Mouse (Mus musculus) heart, embryonic 11.5 days (tissue): ENCODE measurements around the gene Ptma. TPM values are rescaled to one million over a fixed set of nuclear protein-coding genes. Genes with fewer than 3 reads are reported as not detected.

ENCODE experiments used
- ATAC-seq: fragments of 200-750 bp; cut with Nextera tagmentation; replicated peaks from 2 replicates; pipeline ENCODE4 v1.8.0; 2017; ENCODE audit warnings: moderate library complexity; ENCODE audit not compliant: insufficient number of reproducible peaks, low FRiP score, low TSS enrichment
- H3K27ac ChIP-seq: fragments of 300-500 bp; sonication (generic); 2 replicates; pipeline ENCODE4 v1.5.1; 2014; ENCODE audit warnings: mild to moderate bottlenecking, low read depth, low read length
- H3K27me3 ChIP-seq: fragments of 300-500 bp; sonication (generic); 2 replicates; pipeline ENCODE4 v1.6.1; 2014; ENCODE audit warnings: mild to moderate bottlenecking, low read length, mixed read lengths; ENCODE audit not compliant: control insufficient read depth, insufficient read depth
- H3K36me3 ChIP-seq: fragments of 300-500 bp; sonication (generic); 2 replicates; pipeline ENCODE4 v1.6.1; 2014; ENCODE audit warnings: mild to moderate bottlenecking, low read length, moderate library complexity, mixed read lengths; ENCODE audit not compliant: control insufficient read depth, insufficient read depth
- H3K4me1 ChIP-seq: fragments of 300-500 bp; sonication (generic); 2 replicates; pipeline ENCODE4 v1.6.1; 2014; ENCODE audit warnings: low read length; ENCODE audit not compliant: control insufficient read depth, insufficient read depth
- H3K4me2 ChIP-seq: fragments of 300-500 bp; sonication (generic); 2 replicates; pipeline ENCODE4 v1.6.1; 2014; ENCODE audit warnings: mild to moderate bottlenecking, moderate library complexity
- H3K4me3 ChIP-seq: fragments of 300-500 bp; sonication (generic); 2 replicates; pipeline ENCODE4 v1.5.1; 2014; ENCODE audit warnings: low read depth, low read length
- H3K9ac ChIP-seq: fragments of 300-500 bp; sonication (generic); 2 replicates; pipeline ENCODE4 v1.6.1; 2014; ENCODE audit warnings: mild to moderate bottlenecking, low read depth, low read length, moderate library complexity
- H3K9me3 ChIP-seq: fragments of 300-500 bp; sonication (generic); replicated peaks from 2 replicates; pipeline ENCODE4 v1.6.1; 2016; ENCODE audit warnings: low read length; ENCODE audit not compliant: control insufficient read depth
- WGBS: fragments of 180-500 bp; shearing (Covaris S2); extraction: QIAGEN DNeasy Blood & Tissue Kit; methylation state at CpG from one replicate; pipeline ENCODE4 v1.1.7; 2014; ENCODE audit not compliant: insufficient replicate concordance; 5-methylcytosine and 5-hydroxymethylcytosine counted together
- polyA plus RNA-seq: library from polyadenylated mRNA; unstranded; fragments of >200 nt; fragmentation: Nextera tagmentation; extraction: Ambion mirVana; gene quantifications from 2 replicates; pipeline ENCODE4 v1.2.1, GENCODE M21; 2014

Gene Ptma
- 1,195 and 1,343 TPM in 2 replicates for polyA plus RNA-seq

DNA sequence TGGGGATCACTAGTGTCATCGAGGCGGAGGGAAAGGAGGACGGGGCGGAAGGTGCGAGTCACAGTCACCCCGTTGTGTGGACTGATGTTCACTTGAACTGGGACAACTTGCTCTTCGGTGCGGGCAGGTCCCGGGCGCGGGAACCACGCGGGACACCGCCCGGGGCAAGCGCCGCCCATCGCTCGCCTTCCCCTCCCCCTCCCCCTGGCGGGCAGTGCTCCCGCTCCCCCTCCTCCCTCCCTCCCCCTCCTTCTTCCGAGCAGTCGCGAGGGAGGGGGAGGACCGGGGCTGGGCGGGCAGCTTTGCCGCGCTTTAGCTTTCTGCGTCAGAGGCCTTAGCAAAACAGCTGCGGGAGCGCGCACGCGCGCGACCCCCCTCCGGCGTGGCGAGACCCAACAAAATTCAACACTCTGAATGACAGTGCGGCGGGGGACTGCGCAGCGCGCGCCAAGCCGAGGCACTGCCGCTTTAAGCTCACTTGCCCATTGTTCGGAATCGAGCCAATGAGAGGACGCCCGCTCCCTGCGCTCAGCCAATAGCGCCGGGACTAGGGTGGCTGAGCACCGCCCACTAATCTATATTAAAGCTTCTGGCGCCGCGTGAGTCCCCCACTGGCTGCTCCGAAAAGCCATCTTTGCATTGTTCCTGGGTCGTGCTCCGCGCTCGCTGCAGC, at the start of gene Ptma:
Gene Ptma (plus strand): TSS at position 611 of the 673 bp plus-strand sequence.
- Histone ChIP-seq H3K27ac (peak within 1 kb of the TSS; percentile 99), H3K9ac (peak within 1 kb of the TSS; percentile 100), H3K4me3 (peak within 1 kb of the TSS; percentile 100), H3K4me2 (peak within 1 kb of the TSS; percentile 90), H3K36me3 (peaks cover 6% of the 10 kb centered on the region; the same call in 1 of the 2 replicates), H3K9me3 (no peaks in the 10 kb centered on the region), H3K27me3 (no peaks in the 10 kb centered on the region), H3K4me1 (peaks cover 28% of the 10 kb centered on the region)
- peak; percentile 92 for ATAC-seq
- WGBS, result under 1% methylated on average over 54 of the region's 63 CpGs

DNA sequence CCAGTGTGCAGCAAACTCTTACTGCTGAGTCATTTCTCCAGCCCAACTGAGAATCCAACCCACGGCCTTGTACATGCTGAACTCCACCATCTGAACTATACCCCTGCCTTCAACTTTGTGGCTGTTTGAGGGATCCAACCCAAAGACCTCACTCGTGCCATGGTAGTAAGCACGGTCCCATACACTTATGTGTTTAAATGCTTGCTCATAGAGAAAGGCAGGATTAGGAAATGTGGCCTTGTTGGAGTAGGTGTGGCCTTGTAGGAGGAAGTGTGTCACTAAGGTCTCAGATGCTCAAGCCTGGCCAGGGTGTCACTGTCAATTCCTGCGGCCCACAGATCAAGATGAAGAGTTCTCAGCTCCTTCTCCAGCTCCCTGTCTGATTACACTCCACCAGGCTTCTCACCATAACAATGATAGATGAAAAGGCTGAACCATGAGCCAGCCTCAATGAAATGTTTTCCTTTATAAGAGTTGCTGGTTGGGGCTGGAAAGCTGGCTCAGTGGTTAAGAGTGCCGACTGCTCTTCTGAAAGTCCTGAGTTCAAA, 48.7 kb upstream of the Ptma start:
- H3K27ac ChIP-seq, result no peak overlapping the region
- H3K27me3 ChIP-seq, result no peaks in the 10 kb centered on the region
- no peaks in the 10 kb centered on the region for H3K36me3 ChIP-seq
- H3K4me3 ChIP-seq, result no peak overlapping the region
- no peak overlapping the region for H3K4me2 ChIP-seq
- peaks cover 3% of the 10 kb centered on the region for H3K4me1 ChIP-seq
- 92% methylated on average over 5 of the region's 5 CpGs for WGBS
- no peak overlapping the region for H3K9ac ChIP-seq
- no peaks in the 10 kb centered on the region for H3K9me3 ChIP-seq
- ATAC-seq, result no peak; the same call in 1 of the 2 replicates

DNA sequence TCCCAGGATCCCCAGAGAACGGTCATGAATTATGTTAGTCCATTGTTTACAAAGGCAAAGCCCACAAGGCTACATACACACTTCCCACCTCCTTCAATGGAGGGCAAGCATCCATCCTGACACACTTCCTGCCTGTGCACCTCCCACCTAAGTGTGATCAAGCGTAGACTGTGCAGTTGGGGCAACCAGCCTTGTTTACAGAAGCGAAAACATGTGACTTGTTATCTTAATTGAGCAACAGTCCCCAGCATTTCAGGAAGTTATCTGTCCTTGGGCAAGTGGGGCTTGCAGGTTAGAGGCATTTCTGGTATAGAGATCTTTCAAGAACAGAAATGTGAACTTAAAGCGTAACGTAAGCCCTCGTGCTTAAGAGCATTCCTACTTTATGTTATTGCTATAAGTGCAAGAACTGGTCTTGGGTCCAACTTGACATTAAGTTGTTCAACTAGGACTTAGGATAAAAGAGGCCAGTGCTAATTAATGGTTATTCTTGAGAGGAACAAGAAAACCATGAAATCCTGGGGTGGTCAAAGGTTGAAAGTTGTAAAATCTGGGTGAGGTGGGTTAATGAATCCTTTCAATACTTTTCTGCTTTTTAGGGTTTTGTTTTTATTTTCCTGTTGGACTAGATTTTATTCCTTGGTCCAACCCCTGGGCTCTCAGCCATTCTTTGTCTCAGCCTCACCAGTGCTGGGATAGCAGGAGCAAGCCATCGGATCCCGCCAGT, 47.3 kb upstream of the Ptma start:
- no peaks in the 10 kb centered on the region for H3K4me1 ChIP-seq
- peak; percentile 84 for ATAC-seq
- no peak overlapping the region; the same call in 1 of the 2 replicates for H3K27ac ChIP-seq
- 65% methylated on average over 8 of the region's 8 CpGs for whole genome bisulfite sequencing
- no peaks in the 10 kb centered on the region for H3K27me3 ChIP-seq
- no peak overlapping the region for H3K9ac ChIP-seq
- no peak overlapping the region for H3K4me2 ChIP-seq
- H3K4me3 ChIP-seq, result no peak overlapping the region
- H3K9me3 ChIP-seq, result no peaks in the 10 kb centered on the region
- no peaks in the 10 kb centered on the region for H3K36me3 ChIP-seq

- H3K4me2 ChIP-seq, result no peak overlapping the region
- ATAC-seq, result no peak
- no peak overlapping the region for H3K27ac ChIP-seq
- H3K36me3 ChIP-seq, result no peaks in the 10 kb centered on the region
- 82% methylated on average over 6 of the region's 6 CpGs for WGBS
- H3K9me3 ChIP-seq, result no peaks in the 10 kb centered on the region
- no peaks in the 10 kb centered on the region for H3K4me1 ChIP-seq
- H3K4me3 ChIP-seq, result no peak overlapping the region
- no peak overlapping the region for H3K9ac ChIP-seq
- H3K27me3 ChIP-seq, result no peaks in the 10 kb centered on the region
Measured at GRCm38 (mm10) chr1:86480288-86480687, 46.2 kb upstream of the Ptma start.

- no peak overlapping the region for H3K9ac ChIP-seq
- no peaks in the 10 kb centered on the region for H3K27me3 ChIP-seq
- no peak overlapping the region for H3K4me2 ChIP-seq
- 82% methylated on average over 8 of the region's 8 CpGs for WGBS
- no peaks in the 10 kb centered on the region for H3K9me3 ChIP-seq
- ATAC-seq, result no peak
- no peaks in the 10 kb centered on the region for H3K36me3 ChIP-seq
- no peaks in the 10 kb centered on the region for H3K4me1 ChIP-seq
- no peak overlapping the region for H3K4me3 ChIP-seq
- no peak overlapping the region for H3K27ac ChIP-seq
Measured at GRCm38 (mm10) chr1:86480735-86481447, 45.6 kb upstream of the Ptma start.

DNA sequence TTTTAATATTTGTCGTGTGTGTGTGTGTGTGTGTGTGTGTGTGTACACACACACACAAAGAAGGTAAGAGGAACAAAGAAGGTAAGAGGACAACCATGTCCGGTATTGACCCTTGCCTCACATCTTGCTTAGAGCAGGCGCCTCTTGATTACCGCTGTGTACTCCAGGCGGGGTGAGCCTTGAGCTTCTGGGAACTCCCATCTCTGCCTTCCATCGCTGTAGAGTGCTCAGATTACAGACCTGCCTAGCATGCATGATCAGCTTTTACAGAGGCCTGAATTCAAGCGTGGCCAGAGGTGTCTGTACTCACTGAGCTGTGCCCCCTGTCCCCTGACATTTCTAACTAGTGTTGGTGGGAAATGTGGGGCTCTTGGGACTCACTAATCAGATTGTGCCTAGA, 45.1 kb upstream of the Ptma start:
- 69% methylated on average over 7 of the region's 7 CpGs for WGBS
- no peaks in the 10 kb centered on the region for H3K27me3 ChIP-seq
- H3K27ac ChIP-seq, result no peak overlapping the region
- no peaks in the 10 kb centered on the region for H3K4me1 ChIP-seq
- H3K4me3 ChIP-seq, result no peak overlapping the region
- no peak for ATAC-seq
- no peak overlapping the region for H3K4me2 ChIP-seq
- H3K9me3 ChIP-seq, result no peaks in the 10 kb centered on the region
- H3K9ac ChIP-seq, result no peak overlapping the region
- H3K36me3 ChIP-seq, result no peaks in the 10 kb centered on the region

GRCm38 (mm10) chr1:86482288-86482687, 44.2 kb upstream of the Ptma start:
- H3K27ac ChIP-seq, result no peak overlapping the region
- WGBS, result 84% methylated on average over 11 of the region's 11 CpGs
- no peak overlapping the region for H3K4me2 ChIP-seq
- H3K9me3 ChIP-seq, result no peaks in the 10 kb centered on the region
- H3K36me3 ChIP-seq, result no peaks in the 10 kb centered on the region
- ATAC-seq, result no peak
- H3K27me3 ChIP-seq, result no peaks in the 10 kb centered on the region
- no peaks in the 10 kb centered on the region for H3K4me1 ChIP-seq
- H3K4me3 ChIP-seq, result no peak overlapping the region
- no peak overlapping the region for H3K9ac ChIP-seq

DNA sequence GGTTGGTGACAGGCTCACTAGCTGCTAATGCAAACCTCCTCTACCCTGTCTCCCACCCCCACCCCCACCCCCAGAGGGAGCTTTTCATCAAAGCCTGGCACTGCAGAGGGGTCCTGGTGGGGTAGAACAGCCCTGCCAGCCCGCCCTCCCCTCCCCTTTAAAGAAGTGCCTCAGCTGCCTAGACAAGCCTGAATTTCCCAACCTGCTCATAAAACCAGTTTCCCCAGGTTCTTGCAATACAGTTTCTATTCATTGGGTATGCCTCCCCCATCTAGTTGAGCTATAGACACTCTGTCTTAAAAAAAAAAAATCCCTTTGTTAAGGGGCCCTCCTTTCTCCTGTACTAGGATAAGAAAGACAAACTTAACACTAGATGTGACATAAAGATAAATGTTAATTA, 43.8 kb upstream of the Ptma start:
- 45% methylated on average over 1 of the region's 1 CpGs for WGBS
- H3K27ac ChIP-seq, result no peak overlapping the region
- H3K36me3 ChIP-seq, result no peaks in the 10 kb centered on the region
- H3K4me1 ChIP-seq, result no peaks in the 10 kb centered on the region
- H3K4me2 ChIP-seq, result no peak overlapping the region
- no peak for ATAC-seq
- H3K27me3 ChIP-seq, result no peaks in the 10 kb centered on the region
- H3K4me3 ChIP-seq, result no peak overlapping the region
- H3K9ac ChIP-seq, result no peak overlapping the region
- H3K9me3 ChIP-seq, result no peaks in the 10 kb centered on the region
